Mouse (Mus musculus): ENCODE data around the gene Trpm4.
A peak's percentile ranks its signal among the peaks of the same experiment; 100 is the strongest.

Gene Trpm4

DNA sequence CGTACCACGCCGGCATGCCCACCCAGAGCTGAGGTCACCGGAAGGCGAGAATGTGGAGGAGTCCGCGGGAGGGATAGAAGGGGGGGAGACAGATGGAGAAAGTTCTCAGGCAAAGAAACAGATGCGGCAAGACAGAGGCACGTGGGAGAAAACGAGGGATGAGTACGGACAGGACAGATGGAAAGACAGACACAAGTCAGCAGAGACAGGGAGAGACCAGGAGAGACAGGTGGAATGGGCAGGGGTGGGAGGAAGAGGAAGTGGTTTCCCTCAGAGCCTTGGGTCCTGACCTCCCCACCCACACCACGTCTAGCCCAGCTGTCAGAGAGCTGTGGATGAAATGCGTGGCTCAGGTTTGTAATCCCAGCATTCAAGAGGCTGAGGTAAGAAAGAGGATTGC lies 13.3 kb upstream of the Trpm4 start:
- DNase-seq (ENCODE audit: low spot score): no peak

DNA sequence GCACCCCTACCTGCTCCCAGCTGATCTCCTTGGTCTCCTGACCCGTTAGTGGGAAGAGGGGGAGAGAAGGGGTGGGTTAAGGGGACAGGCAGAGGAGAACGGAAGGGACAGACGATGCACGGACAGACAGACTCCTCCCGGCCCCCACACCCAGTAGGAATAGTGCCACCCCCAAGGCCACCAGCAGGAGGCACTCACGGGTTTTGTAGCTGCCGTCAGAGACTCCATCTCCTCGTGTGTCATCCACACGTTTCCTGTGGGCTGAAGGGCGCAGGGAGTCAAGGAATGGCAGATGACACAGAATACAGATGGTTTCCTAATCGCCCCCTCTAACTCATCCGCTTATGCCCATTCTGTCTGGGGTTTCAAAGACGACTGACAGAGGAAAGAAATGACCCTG lies 10.0 kb upstream of the Trpm4 start:
- DNase-seq (ENCODE audit: low spot score): no peak

DNA sequence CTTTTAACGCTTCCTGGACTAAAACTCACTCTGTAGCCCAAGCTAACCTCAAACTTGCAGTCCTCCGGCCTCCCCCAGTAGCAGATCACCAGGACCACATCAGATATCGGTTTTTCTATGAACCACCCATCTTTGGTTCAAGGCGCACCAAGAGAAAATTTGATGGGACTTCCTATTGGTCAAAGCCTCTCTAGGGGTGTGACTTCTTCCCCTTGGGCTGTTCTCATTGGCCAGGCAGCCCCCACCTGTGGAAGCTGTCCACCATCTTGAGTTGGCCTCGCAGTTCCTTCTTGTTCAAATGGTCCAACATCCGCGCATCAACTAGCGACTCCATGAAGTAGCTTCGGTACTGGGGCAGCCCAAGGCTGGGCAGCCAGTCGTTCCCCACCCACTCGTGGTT lies 8.5 kb upstream of the Trpm4 start:
- DNase-seq (ENCODE audit: low spot score): no peak

DNA sequence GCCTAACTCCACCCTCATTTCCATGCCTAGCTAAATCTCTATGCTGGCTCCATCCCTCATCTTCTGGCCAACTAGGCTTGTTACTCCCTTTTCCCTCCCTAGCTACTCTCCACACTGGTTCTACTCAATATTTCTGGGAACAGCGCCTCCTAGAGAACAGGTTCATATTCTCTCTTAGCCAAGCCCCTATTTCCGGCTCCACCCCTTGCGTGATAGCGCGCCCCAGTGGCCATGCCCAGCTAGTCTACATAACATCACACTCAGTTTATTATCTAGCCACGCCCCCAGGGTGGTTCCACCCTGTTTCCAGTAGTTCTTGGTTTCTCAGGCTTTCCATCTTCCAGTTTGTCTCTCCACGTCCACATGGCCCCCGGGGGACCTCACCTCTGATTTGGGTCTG lies 7.7 kb upstream of the Trpm4 start:
- DNase-seq (ENCODE audit: low spot score): peak; percentile 94

DNA sequence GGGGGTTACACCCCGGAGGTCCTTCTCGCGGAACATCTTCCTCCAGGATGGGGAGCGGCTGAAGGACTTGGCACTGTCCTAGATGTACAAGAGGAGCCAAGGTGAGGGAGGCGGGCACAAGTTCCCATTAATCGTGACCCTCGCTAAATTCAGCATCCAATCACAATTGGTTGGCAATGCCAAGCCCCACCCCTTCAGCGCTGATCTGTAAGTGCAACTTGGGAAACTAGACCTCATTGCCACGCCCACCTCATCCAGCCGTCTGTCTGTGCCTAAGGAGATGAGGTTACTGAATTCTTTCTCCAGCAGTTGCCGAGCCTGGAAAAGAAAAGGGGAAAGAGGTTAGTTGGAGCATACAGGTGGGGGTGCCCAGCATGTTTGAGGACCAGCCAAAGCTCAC lies 7.1 kb upstream of the Trpm4 start:
- DNase-seq (ENCODE audit: low spot score): peak; percentile 74

DNA sequence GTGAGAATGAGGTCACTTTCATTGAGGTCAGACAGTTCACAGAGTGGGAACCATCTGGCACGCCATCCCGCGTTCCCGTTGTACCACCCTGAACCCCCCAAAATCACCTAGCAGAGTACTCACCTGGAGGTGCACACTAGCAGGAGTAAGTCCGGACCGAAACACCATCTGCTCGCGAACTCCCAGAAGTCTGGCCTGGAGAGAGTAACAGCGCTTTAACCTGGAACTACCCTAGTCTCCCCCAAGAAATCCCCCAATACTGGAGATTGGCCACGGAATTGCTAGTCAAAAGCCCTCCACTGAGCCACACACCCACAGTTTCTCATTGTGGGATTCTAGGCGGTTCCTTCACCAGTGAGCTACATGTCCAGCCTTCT lies 6.5 kb upstream of the Trpm4 start:
- no peak for DNase-seq (ENCODE audit: low spot score)

DNA sequence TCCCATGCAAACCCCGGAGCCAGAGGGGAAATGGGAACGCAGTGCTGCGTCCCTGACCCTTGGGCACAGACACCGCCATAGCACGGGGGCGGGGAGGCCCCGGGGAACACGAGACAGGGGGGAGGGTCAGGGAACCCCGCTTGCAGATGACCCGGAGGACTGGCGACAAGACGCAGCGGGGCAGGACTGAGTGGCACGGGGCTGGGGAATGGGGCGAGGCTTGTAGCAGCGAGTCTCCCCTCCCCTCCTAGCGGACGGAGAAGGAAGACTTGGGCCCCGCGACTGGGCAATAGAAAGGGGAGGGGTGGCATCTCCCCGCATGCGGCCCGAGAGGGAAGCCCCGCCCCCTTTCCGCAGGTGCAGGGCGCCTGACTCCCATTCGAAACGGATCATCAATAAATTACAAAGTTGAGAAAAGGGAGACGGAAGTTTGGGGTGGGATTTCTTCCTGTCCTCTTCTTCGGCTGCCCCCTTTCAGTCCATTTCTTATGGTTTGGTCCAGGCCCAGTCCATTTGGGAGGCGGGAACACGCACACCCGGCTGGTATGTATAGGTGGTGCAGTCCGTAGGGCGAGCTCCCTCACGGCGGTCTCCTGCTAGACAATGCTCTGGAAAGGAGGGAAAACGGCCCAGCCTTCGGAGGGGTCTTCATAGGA lies 6.0 kb upstream of the Trpm4 start:
- peak; percentile 70 for DNase-seq (ENCODE audit: low spot score)

DNA sequence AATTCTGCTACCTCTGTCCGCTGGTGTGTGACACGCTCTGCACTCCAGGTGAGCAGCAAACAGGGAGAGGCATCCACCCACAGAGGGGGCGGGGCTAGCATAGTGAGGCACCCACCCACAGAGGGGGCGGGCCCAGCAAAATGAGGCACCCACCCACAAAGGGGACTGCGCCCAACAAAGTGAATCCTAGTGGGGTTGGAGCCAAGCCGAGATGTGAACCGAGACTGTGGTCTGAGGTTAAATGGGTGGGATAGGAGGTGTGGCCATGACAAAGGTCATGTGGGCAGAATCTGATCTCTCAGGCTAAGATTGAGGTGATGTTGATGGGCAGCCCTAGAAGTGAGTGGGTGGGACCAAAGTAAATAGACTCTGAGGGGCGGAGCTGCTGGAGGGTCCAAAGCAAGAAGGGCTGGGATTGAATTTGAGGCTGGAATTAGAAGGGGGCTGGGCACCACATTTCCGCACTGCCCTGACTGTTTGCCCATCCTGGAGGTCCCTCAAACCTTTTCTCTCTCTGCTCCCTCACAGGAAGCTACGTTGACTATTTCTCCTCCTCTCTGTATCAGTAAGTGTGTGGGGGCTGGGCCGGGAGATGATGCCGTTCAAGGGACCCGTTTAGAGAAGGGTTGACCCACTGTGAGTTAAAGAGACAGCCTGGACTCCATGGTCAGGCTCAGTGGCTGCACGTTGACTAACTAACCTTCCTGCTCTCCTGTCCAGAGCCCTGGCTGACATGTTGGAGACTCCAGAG lies 4.8 kb upstream of the Trpm4 start:
- no peak for DNase-seq (ENCODE audit: low spot score)

DNA sequence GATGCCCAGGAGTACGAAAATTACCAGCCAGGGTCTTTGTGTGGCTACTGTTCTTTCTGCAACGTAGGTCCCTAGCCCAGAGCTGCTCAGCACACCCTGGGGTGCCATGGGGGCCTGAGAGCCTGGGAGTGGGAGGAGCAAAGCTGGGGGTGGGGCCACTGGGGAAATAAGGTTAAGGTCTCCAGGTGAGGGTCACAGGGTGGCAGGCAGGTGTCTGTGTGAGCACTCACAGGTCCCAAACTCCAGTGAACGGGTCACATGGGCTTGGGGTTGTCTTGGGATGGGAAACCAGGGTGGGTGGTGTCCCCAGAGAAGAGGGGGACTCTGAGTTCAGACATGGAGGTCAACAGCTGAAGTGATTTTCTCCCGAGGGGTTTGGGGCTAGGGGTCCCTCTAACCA lies 3.9 kb upstream of the Trpm4 start:
- no peak for DNase-seq (ENCODE audit: low spot score)

DNA sequence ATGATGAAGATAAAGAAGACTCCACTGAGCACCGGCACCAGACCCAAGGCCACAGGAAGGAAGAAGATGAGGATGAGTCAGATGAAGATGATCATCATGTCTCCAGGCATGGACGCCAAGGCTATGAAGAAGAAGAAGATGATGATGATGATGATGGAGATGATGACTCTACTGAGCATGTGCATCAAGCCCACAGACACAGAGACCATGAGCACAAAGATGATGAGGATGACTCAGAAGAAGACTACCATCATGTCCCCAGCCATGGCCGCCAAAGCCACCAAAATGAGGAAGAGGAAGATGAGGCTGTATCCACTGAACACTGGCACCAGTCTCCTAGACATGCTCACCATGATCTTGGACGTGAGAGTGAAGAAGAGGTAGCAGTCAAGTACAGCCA lies 2.7 kb upstream of the Trpm4 start:
- DNase-seq (ENCODE audit: low spot score): no peak

DNA sequence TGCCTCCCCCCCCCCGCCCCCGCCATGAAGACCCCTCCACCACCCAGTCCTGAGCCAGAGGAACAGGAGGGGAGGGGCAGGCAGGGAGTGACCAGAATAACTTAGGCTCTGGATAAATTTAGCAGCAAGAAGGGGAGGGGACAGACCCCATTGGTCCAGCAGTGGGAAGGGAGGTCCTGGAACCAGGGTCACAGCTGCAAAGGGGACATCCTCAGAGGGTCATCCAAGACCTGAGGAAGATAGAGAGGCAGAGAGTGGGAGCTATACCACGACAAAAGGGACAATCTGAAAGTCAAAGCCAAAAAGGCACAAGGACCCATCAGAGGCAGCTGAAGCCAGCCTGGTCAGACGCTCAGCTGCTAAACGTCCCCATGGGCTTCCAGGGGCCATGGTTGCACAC lies 1.5 kb upstream of the Trpm4 start, which contains the start of gene Hrc:
Gene Hrc, plus strand, starts transcription at position 235 of the 400 bp plus-strand sequence.
- DNase-seq (ENCODE audit: low spot score): no peak

DNA sequence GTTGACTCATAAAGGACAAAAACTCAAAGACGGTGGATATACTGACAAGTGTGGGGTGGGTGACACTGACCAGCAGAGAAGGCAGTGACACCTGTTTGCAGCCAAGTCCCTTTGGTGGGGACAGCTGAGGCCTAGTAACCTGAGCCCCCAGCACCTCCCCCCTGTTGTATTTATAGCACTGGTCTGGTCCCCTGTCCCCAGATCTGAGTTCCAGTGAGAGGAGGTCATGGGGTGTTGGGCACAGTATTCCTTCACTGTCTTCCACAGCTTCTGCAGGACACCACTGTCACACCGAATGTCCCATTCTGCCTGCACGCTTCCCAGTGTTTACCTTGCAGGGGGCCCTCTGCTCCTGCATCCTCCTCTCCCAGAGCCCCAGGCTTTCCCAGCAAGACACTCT lies 1.0 kb upstream of the Trpm4 start:
- no peak for DNase-seq (ENCODE audit: low spot score)

DNA sequence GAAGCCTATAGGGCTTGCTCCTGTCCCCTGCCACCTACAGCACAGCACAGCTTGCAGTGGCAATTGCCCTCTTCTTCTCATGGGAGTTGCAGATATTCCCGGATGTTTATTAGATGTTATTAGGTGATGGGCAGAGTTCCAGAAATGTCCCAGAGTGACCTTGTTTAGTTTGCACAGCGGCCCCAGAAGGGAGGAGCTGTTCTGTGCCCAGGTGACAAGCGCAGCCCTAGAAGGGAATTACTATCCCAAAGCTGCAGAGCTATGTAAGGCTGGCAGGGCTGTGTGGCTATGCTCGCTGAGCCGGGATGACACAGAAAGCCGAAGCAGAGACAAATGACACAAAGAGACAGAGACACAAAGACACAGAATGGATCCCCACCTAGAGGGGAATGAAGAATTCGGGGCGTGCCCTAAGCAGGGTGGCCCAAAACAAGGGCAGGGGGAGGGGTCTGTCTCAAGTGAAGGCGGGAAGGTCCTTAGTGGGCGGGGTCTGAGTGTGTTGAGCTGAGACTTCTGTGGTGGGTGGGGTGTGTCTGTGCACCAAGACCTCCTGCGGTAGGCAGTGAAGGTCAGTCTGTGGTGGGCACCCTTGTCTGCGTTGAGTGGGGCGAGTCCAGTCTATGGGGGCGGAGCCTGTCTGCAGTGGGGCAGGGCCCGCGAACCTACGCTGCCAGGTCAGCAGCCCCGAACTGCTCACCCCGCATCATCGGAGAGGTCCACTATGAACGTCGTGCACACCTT lies 725 bp downstream of the Trpm4 start:
- no peak for DNase-seq (ENCODE audit: low spot score)

DNA sequence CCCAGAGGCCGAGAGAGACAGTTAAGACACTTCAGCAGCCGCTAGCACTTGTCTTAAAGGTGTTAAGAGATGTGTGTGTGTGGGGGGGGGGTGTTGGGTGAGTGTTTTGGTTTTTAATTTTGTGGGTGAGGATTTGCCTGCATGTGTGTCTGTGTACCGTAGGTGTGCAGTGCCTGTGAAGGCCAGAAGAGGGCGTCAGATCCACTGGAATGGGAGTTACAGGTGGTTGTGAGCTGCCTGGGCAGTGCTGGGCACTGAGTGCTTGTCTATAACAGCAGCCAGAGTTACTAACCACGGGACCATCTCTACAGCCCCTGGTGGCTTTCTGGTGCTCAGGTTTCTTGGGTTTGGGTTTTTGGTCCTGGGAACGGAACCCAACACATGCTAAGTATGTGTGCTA lies 2.1 kb downstream of the Trpm4 start:
- DNase-seq (ENCODE audit: low spot score): no peak

DNA sequence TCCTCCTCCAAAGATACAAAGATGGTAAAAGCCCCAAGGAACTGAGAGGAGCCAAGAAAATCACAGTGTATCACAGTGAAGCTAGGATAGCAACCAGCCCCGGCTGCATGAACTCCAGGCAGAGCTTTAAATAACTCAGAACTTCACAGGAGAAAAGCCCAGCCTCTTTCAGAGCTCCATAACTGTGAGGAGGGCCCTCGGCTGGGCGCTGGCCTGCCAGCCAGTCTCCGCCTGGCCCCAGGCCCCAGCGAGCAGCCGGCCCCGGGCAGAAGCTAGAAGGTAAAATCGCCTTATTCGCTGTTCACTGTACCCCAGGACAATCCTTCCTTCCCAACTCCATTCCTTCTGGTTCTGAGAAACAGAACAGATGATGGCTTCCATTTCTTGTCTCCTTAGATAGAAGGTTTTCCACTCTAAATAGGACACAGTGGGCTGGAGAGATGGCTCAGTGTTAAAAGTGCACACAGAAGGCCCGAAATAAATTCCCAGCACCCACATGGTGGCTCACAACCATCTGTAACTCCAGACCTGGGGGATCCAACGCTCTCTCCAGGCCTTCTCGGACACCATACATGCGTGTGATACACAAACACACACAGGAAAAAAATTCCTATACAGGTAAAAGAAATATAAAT lies 4.6 kb downstream of the Trpm4 start:
- DNase-seq (ENCODE audit: low spot score): no peak

DNA sequence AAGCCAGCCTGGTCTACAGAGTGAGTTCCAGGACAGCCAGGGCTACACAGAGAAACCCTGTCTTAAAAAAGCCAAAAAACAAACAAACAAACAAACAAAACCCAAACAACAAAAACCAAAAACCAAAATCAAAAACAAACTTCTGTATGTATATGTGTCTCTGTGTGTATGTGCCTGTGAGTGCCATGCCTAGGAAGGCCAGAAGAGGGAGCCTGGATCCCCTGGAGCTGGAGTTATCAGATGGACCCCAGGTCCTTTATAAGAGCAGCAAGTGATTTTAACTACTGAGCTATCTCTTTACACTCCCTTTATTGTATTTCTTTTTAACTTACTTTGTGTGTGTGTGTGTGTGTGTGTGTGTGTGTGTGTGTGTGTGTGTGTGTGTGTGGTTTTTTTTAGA lies 7.8 kb downstream of the Trpm4 start:
- DNase-seq (ENCODE audit: low spot score): no peak

DNA sequence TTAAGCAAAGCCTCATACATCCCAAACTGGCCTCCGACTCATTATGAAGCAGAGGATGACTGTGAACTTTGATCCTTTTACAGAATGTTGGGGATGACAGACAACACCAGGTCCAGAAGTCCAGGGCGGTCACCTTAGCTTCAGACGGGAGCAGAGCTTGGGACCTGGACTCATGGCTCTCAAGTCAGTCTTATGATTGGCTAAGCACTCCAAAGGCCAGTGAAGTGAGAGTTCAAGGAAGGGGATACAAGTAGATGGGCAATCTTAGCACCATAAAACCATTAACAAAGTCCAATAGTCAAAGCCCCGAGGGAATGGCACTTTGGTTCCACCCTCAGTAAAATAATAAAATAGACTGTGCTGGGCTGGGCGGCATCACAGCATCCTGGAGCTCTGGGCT lies 10.5 kb downstream of the Trpm4 start:
- no peak for DNase-seq (ENCODE audit: low spot score)

DNA sequence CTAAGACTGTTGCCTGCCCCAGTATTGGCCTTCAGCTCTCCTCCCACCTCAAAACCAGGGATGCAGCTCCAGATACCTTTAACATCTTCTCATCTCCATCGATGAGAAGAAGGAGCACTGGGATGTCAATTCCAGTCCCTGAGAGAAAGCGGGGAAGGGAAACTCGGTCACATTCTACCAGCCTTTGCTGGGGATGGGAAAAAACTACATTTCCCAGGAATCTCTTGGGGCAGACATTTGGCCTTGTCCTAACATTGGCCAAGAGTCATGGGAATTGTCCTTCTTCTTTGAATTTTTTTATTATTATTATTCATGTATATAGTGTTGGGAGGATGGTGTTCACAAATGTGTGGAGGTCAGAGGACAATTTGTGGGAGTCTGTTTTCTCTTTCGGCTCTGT lies 11.3 kb downstream of the Trpm4 start:
- DNase-seq (ENCODE audit: low spot score): no peak

DNA sequence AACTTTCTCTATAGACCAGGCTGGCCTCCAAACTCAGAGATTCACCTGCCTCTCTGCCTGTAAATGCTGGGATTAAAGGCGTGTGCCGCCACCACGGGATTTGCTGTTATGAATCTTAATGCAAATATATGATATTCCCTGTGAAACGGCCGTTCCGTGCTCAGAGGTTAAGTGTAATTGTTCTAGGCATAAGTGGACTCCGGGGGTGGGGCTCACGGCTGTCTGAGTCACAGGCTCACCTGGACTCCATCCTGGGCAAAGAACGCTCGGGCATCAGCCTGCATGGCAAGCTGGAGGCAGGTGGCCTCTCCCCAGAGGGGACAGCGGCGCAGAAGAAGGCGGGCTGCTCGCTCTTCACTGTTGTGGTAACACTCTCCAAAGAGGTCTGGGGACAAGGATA lies 17.0 kb downstream of the Trpm4 start:
- no peak for DNase-seq (ENCODE audit: low spot score)

DNA sequence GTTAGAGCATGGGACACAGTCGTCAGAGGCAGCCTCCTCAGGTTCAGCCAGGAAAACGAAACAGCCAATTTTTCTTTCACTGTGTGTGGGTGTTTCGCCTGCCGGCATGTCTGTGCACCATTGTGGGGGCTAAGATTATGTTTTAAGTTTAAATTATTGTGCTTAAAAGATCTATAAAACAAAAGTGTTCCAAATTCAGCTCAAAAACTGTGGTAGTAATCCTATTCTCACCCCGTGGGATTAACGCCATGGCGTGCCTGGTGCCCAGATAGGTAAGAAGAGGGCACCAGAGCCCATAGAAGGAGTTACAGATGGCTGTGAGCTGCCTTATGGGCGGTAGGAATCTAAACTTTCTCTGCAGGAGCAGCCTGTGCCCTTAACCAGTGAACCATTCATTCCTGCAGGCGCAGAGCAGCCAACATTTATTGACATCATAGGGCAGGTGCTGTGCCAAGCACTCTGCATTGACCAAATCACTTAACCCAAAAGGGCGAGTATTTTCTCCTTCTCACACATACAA lies 18.3 kb downstream of the Trpm4 start:
- DNase-seq (ENCODE audit: low spot score): no peak

DNA sequence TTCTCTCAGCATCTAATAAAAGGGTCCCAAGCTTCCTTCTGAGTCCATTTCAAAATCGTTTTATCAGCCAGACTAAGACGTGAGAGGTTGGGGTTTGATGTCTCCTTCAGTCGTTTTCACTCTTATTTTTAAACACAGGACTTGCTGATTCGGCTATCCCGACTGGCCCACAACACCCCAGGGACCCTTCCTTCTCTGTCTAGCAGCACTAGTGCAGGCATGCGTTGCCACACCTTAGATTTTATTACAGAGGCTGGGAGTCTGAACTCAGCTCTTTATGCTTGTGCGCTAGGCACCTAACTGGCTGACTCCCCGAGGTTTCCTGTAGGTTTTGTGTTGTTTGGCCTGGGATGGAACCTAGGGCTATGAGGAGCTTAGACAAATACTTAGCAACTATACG lies 20.1 kb downstream of the Trpm4 start:
- no peak for DNase-seq (ENCODE audit: low spot score)

DNA sequence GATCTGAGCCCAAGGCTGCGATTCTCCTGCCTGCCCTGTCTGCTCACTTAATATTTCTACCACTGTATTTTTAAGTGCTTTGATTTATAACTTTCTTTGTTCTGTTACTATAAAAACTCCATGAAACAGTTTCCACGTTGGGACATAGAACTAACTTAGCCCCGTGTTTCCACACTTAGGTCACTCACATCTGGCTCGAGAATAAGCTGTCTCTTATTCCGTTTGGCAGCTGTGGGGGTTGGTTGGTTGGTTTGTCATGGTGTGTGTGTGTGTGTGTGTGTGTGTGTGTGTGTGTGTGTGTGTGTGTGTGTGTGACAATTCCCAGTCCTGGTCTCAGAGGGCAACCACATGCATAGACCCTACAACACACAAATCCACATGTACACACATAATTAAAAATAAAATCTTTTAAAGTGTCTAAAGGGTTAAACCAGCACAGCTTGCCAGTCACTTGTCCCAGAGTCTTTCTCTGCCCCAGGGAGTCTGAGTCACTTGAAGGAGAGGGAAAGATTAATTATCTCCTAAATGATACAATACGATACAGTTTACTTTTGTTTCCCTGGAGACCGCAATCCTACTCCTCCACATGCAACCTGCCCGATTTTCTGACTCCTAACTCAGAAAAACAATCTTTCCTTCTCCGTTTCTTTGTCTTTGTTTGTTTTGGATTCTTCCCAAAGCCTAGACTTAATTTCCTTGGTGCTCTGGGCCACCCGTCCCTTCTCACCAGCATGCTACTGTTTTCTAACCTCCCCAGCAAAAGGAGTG lies 20.7 kb downstream of the Trpm4 start:
- DNase-seq (ENCODE audit: low spot score): no peak
